Mouse (Mus musculus) heart, adult 2 months (tissue): Measurements from ENCODE around the gene Gcm1. TPM values are rescaled to one million over a fixed set of nuclear protein-coding genes. Genes with fewer than 3 reads are reported as not detected.

Experiments
- DNase-seq, 2 experiments: peaks; one replicate each; pipeline ENCODE4 v3.0.0; 2021
- H3K27ac ChIP-seq: fragments of 200-600 bp; 2 replicates; pipeline ENCODE4 v1.8.1; 2022
- H3K27me3 ChIP-seq: fragments of 200-500 bp; 2 replicates; pipeline ENCODE4 v1.6.1; 2012; ENCODE audit warnings: mild to moderate bottlenecking, low read length, inconsistent platforms, mixed read lengths; ENCODE audit not compliant: control insufficient read depth, insufficient read depth
- H3K36me3 ChIP-seq: fragments of 200-500 bp; 2 replicates; pipeline ENCODE4 v1.6.1; 2012; ENCODE audit warnings: low read length, inconsistent platforms; ENCODE audit not compliant: control insufficient read depth, insufficient read depth
- H3K4me1 ChIP-seq: fragments of 200-500 bp; 2 replicates; pipeline ENCODE4 v1.6.1; 2011; ENCODE audit warnings: low read length; ENCODE audit not compliant: control insufficient read depth, insufficient read depth
- H3K4me3 ChIP-seq: fragments of 200-600 bp; 2 replicates; pipeline ENCODE4 v1.8.1; 2022
- H3K79me2 ChIP-seq: fragments of 200-500 bp; replicated peaks from 2 replicates; pipeline ENCODE4 v1.6.1; 2012; ENCODE audit warnings: mild to moderate bottlenecking, inconsistent platforms, low read length, moderate library complexity, mixed read lengths; ENCODE audit not compliant: control insufficient read depth, insufficient read depth
- H3K9ac ChIP-seq: fragments of 200-500 bp; 2 replicates; pipeline ENCODE4 v1.6.1; 2012; ENCODE audit warnings: low read depth, mild to moderate bottlenecking, control low read depth, inconsistent platforms, low read length, mixed read lengths
- CTCF ChIP-seq: fragments of 200-600 bp; IDR thresholded peaks from 2 replicates; pipeline ENCODE4 v1.8.1; 2022; ENCODE audit warnings: antibody characterized with exemption, mild to moderate bottlenecking, moderate library complexity
- EP300 ChIP-seq: fragments of 200-500 bp; IDR thresholded peaks from 2 replicates; pipeline ENCODE4 v1.6.1; 2011; ENCODE audit warnings: low read depth, low read length, control low read depth; ENCODE audit not compliant: insufficient read depth
- POLR2A ChIP-seq: fragments of 200-500 bp; IDR thresholded peaks from 2 replicates; pipeline ENCODE4 v1.6.1; 2011; ENCODE audit warnings: mild to moderate bottlenecking, low read depth, low read length, control low read depth; ENCODE audit not compliant: insufficient read depth
- WGBS: fragments of 180-500 bp; shearing (Covaris S2); methylation state at CpG from one replicate; pipeline ENCODE4 v1.1.7; 2018; 5-methylcytosine and 5-hydroxymethylcytosine counted together
- intact Hi-C: fragments of 180-260 bp; cut with DNase I; formaldehyde crosslinking; loops from one replicate; pipeline ENCODE4 v1.15.1; 2025
- polyA plus RNA-seq: library from polyadenylated mRNA; depleted of rRNA; stranded (reverse); fragments of >200 nt; gene quantifications from 2 replicates; pipeline ENCODE4 v1.2.3, GENCODE M21; 2012
- total RNA-seq, 2 experiments: library from RNA; stranded (reverse); gene quantifications; 2 replicates each; pipeline ENCODE4 v1.2.3; 2021

Gene Gcm1
- total and polyA plus RNA-seq, 3 experiments: not detected

- TF ChIP-seq EP300 (no peak), POLR2A (no peak), CTCF (no peak)
- Histone ChIP-seq H3K36me3 (peaks cover 8% of the 10 kb centered on the region), H3K9ac (no peak overlapping the region), H3K4me1 (peaks cover 9% of the 10 kb centered on the region), H3K27ac (no peak overlapping the region), H3K27me3 (no peaks in the 10 kb centered on the region), H3K79me2 (no peaks in the 10 kb centered on the region), H3K4me3 (no peak overlapping the region)
- intact Hi-C loops: no loop called here
- WGBS: 94% methylated on average over 3 of the region's 3 CpGs
- no peak for DNase-seq
Observed at GRCm38 (mm10) chr9:78090596-78090995, 38.9 kb downstream of the Gcm1 start.

- Histone ChIP-seq H3K79me2 (0 out of 2 replicates have a peak, but pooled peaks cover 2% of the 10 kb centered on the region), H3K27ac (no peak overlapping the region), H3K4me1 (no peaks in the 10 kb centered on the region), H3K4me3 (no peak overlapping the region), H3K9ac (no peak overlapping the region), H3K27me3 (no peaks in the 10 kb centered on the region), H3K36me3 (peaks cover 12% of the 10 kb centered on the region)
- DNase-seq: no peak
- TF ChIP-seq CTCF (no peak), EP300 (no peak), POLR2A (no peak)
- WGBS: 90% methylated on average over 12 of the region's 12 CpGs
- intact Hi-C loops: no loop called here
Observed at GRCm38 (mm10) chr9:78095686-78096085, 44.0 kb downstream of the Gcm1 start.

GRCm38 (mm10) chr9:78096376-78096775 is 44.7 kb downstream of the Gcm1 start:
- WGBS: 95% methylated on average over 6 of the region's 6 CpGs
- H3K36me3 ChIP-seq: peaks cover 14% of the 10 kb centered on the region

GRCm38 (mm10) chr9:78100956-78101355 is 49.2 kb downstream of the Gcm1 start:
- peaks cover 2% of the 10 kb centered on the region; the same call in 1 of the 2 replicates for H3K79me2 ChIP-seq
- H3K36me3 ChIP-seq: peaks cover 21% of the 10 kb centered on the region
- H3K9ac ChIP-seq: no peak overlapping the region
- TF ChIP-seq EP300 (no peak), CTCF (no peak), POLR2A (no peak)
- H3K4me1 ChIP-seq: peaks cover 4% of the 10 kb centered on the region
- H3K27ac ChIP-seq: no peak overlapping the region
- WGBS: 54% methylated on average over 5 of the region's 5 CpGs
- H3K27me3 ChIP-seq: no peaks in the 10 kb centered on the region
- intact Hi-C loops: no loop called here
- no peak for DNase-seq
- no peak overlapping the region for H3K4me3 ChIP-seq

More at GRCm38 (mm10) chr9:78096376-78096775, 44.7 kb downstream of the Gcm1 start:
- intact Hi-C loops: no loop called here
- H3K79me2 ChIP-seq: 0 out of 2 replicates have a peak, but pooled peaks cover 2% of the 10 kb centered on the region
- no peak overlapping the region for H3K9ac ChIP-seq
- H3K4me1 ChIP-seq: no peaks in the 10 kb centered on the region
- no peak overlapping the region for H3K27ac ChIP-seq
- H3K4me3 ChIP-seq: no peak overlapping the region
- no peaks in the 10 kb centered on the region for H3K27me3 ChIP-seq
- DNase-seq: no peak
- TF ChIP-seq EP300: no peak
- peak; percentile 60 for TF ChIP-seq CTCF
- TF ChIP-seq POLR2A: no peak

- Histone ChIP-seq H3K4me1 (peaks cover 5% of the 10 kb centered on the region), H3K79me2 (peaks cover 4% of the 10 kb centered on the region; the same call in 1 of the 2 replicates), H3K36me3 (peaks cover 23% of the 10 kb centered on the region), H3K4me3 (no peak overlapping the region), H3K9ac (no peak overlapping the region), H3K27me3 (no peaks in the 10 kb centered on the region), H3K27ac (no peak overlapping the region)
- intact Hi-C loops: no loop called here
- 46% methylated on average over 4 of the region's 4 CpGs for WGBS
- DNase-seq: no peak
- TF ChIP-seq POLR2A (no peak), CTCF (no peak), EP300 (no peak)
Observed at GRCm38 (mm10) chr9:78101431-78101830, 49.7 kb downstream of the Gcm1 start.

- no peak overlapping the region for H3K9ac ChIP-seq
- H3K4me3 ChIP-seq: no peak overlapping the region
- TF ChIP-seq EP300 (no peak), CTCF (no peak), POLR2A (no peak)
- WGBS: 80% methylated on average over 8 of the region's 8 CpGs
- peaks cover 2% of the 10 kb centered on the region; the same call in 1 of the 2 replicates for H3K79me2 ChIP-seq
- H3K27me3 ChIP-seq: no peaks in the 10 kb centered on the region
- H3K36me3 ChIP-seq: peaks cover 17% of the 10 kb centered on the region
- DNase-seq: no peak
- intact Hi-C loops: no loop called here
- no peak overlapping the region for H3K27ac ChIP-seq
- H3K4me1 ChIP-seq: peaks cover 8% of the 10 kb centered on the region
Observed at GRCm38 (mm10) chr9:78103965-78104560, 52.3 kb downstream of the Gcm1 start.
